8 mouse cellular contexts compared by ENCODE assay signal in genomic region chr6:21852344-21852785, GRCm38 (mm10). TPM values are rescaled to one million over a fixed set of nuclear protein-coding genes. Genes with fewer than 3 reads are reported as not detected.
DNase-seq lines count a peak whose midpoint lies in the region; ATAC-seq and TF ChIP-seq lines count a peak whose summit lies in the region.

Gene Tspan12, minus strand, starts transcription at chr6:21852515.

- TF ChIP-seq EP300 in liver, embryonic 14.5 days (IDR thresholded peaks at IDR 0.05; ENCODE audit: low read depth): no peak

- H3K36me3 ChIP-seq in G1E (replicated peaks): peaks cover 3% of the 10 kb centered on the region
- no peaks in the 10 kb centered on the region for H3K36me3 ChIP-seq in forebrain, postnatal 0 days (ENCODE audit: insufficient read depth)
- H3K36me3 ChIP-seq in hindbrain, embryonic 15.5 days: no peaks in the 10 kb centered on the region
- no peaks in the 10 kb centered on the region for H3K36me3 ChIP-seq in liver, embryonic 14.5 days (replicated peaks; ENCODE audit: control insufficient read depth, insufficient read depth, low read depth)

- peak within 1 kb of the TSS; percentile 77 for H3K4me2 ChIP-seq in forebrain, postnatal 0 days (ENCODE audit: low read depth)
- H3K4me2 ChIP-seq in hindbrain, embryonic 15.5 days: peak within 1 kb of the TSS; percentile 92
- peak within 1 kb of the TSS; percentile 73 for H3K4me2 ChIP-seq in liver, embryonic 14.5 days (ENCODE audit: low read depth)

- H3K9me3 ChIP-seq in G1E (replicated peaks): no peaks in the 10 kb centered on the region
- no peaks in the 10 kb centered on the region for H3K9me3 ChIP-seq in forebrain, postnatal 0 days (ENCODE audit: low read length)
- H3K9me3 ChIP-seq in hindbrain, embryonic 15.5 days: no peaks in the 10 kb centered on the region
- no peaks in the 10 kb centered on the region for H3K9me3 ChIP-seq in liver, embryonic 14.5 days (ENCODE audit: control insufficient read depth, low read length)

- 2% methylated on average over 13 of the region's 13 CpGs for WGBS in forebrain, postnatal 0 days
- 1% methylated on average over 13 of the region's 13 CpGs for WGBS in hindbrain, embryonic 15.5 days
- WGBS in liver, embryonic 14.5 days (ENCODE audit: insufficient replicate concordance): 3% methylated on average over 13 of the region's 13 CpGs

- H3K4me1 ChIP-seq in G1E (ENCODE audit: insufficient read depth, low read depth, low read length): peaks cover 6% of the 10 kb centered on the region
- H3K4me1 ChIP-seq in forebrain, postnatal 0 days (ENCODE audit: insufficient read depth): 0 out of 2 replicates have a peak, but pooled peaks cover 8% of the 10 kb centered on the region
- peaks cover 19% of the 10 kb centered on the region for H3K4me1 ChIP-seq in hindbrain, embryonic 15.5 days (replicated peaks)
- H3K4me1 ChIP-seq in liver, embryonic 14.5 days (replicated peaks; ENCODE audit: control insufficient read depth in 2 of 2, insufficient read depth in 2 of 2, low read length in 1 of 2): peaks cover 0 to 3% of the 10 kb centered on the region in 2 experiments; a peak in 3 of 4 replicates

- DNase-seq in embryo, embryonic 9.5 days (ENCODE audit: extremely low spot score): peak; percentile 84
- DNase-seq in embryo, embryonic 11 days: no peak
- DNase-seq in G1E (ENCODE audit: low spot score): no peak
- DNase-seq in forebrain, postnatal 0 days: no peak
- no peak for DNase-seq in liver, embryonic 14.5 days (ENCODE audit: low read depth in 3 of 3, low spot score in 3 of 3)
- DNase-seq in retina, embryonic 14.5 days (ENCODE audit: low spot score): no peak
- DNase-seq in frontal cortex, postnatal 14 days (ENCODE audit: low spot score in 2 of 2): no peak

- no peak for TF ChIP-seq CTCF in G1E (IDR thresholded peaks at IDR 0.05; ENCODE audit: low read depth, low read length)
- no peak for TF ChIP-seq CTCF in forebrain, postnatal 0 days (IDR thresholded peaks at IDR 0.05; ENCODE audit: low read depth)
- no peak for TF ChIP-seq CTCF in liver, embryonic 14.5 days (IDR thresholded peaks at IDR 0.05; ENCODE audit: low read depth)

- H3K4me3 ChIP-seq in G1E (ENCODE audit: low read depth, low read length): peak within 1 kb of the TSS; percentile 69
- peak within 1 kb of the TSS; percentile 81 for H3K4me3 ChIP-seq in forebrain, postnatal 0 days (ENCODE audit: low read depth, low read length)
- H3K4me3 ChIP-seq in hindbrain, embryonic 15.5 days: peak within 1 kb of the TSS; percentile 97
- H3K4me3 ChIP-seq in liver, embryonic 14.5 days (ENCODE audit: insufficient read depth in 1 of 2, low read depth in 2 of 2, low read length in 2 of 2): peak within 1 kb of the TSS; percentile 50 to 66

- H3K27me3 ChIP-seq in G1E (ENCODE audit: insufficient read depth, low read length): peaks cover 29% of the 10 kb centered on the region
- no peaks in the 10 kb centered on the region for H3K27me3 ChIP-seq in forebrain, postnatal 0 days (ENCODE audit: insufficient read depth, low read length)
- H3K27me3 ChIP-seq in hindbrain, embryonic 15.5 days: no peaks in the 10 kb centered on the region
- H3K27me3 ChIP-seq in liver, embryonic 14.5 days (ENCODE audit: control insufficient read depth, insufficient read depth, low read length): peaks cover 3% of the 10 kb centered on the region

- no peak; the same call in 1 of the 2 replicates for ATAC-seq in G1E (ENCODE audit: extremely low read depth, insufficient number of reproducible peaks, low FRiP score, poor library complexity, severe bottlenecking)
- ATAC-seq in forebrain, postnatal 0 days: no peak
- ATAC-seq in hindbrain, embryonic 15.5 days (ENCODE audit: low FRiP score, low read depth): no peak
- peak; percentile 37 for ATAC-seq in liver, embryonic 14.5 days (ENCODE audit: insufficient read depth)

- peak within 1 kb of the TSS; percentile 66 for H3K27ac ChIP-seq in forebrain, postnatal 0 days (ENCODE audit: low read depth, low read length)
- peak within 1 kb of the TSS; percentile 89 for H3K27ac ChIP-seq in hindbrain, embryonic 15.5 days (replicated peaks)
- no peak within 1 kb of the TSS for H3K27ac ChIP-seq in liver, embryonic 14.5 days

- peak within 1 kb of the TSS; percentile 75 for H3K9ac ChIP-seq in forebrain, postnatal 0 days
- H3K9ac ChIP-seq in hindbrain, embryonic 15.5 days: peak within 1 kb of the TSS; percentile 93
- peak within 1 kb of the TSS; percentile 32; the same call in 1 of the 2 replicates for H3K9ac ChIP-seq in liver, embryonic 14.5 days (replicated peaks)

RNA-seq across cellular contexts. Expression of gene Tspan12, which starts in this region (rescaled TPM):
- total RNA-seq in G1E (2014; fragmentation: Nextera tagmentation) (1.9 TPM in 1 of 2 replicates, not detected in the other), G1E (2017) (1.2 and 1.9 TPM in 2 replicates)
- polyA plus RNA-seq in G1E (2012): 0.08 and 0.10 TPM in 2 replicates
- total RNA-seq in forebrain, postnatal 0 days (2014; rRNA removed): 22.5 and 30.7 TPM in 2 replicates
- polyA plus RNA-seq in forebrain, postnatal 0 days (2015; fragmentation: Nextera tagmentation; extraction: Ambion mirVana): 33.5 and 42.6 TPM in 2 replicates
- polyA plus RNA-seq in hindbrain, embryonic 15.5 days (2015; fragmentation: Nextera tagmentation; extraction: Ambion mirVana): 60.5 and 66.8 TPM in 2 replicates
- 2.8 and 4.3 TPM in 2 replicates for polyA plus RNA-seq in liver, embryonic 14.5 days (2012; rRNA removed)
- 18.3 and 18.9 TPM in 2 replicates for polyA plus RNA-seq in liver, embryonic 14.5 days (2014; fragmentation: Nextera tagmentation; extraction: Ambion mirVana)

Comparison
In these comparisons a context has a peak if more than half of its experiments do, and no peak if none do; other contexts are left out.
1. H3K9ac ChIP-seq: peak in every context shown above with its lines; median percentile 93 in hindbrain, embryonic 15.5 days; 75 in forebrain, postnatal 0 days; 32 in liver, embryonic 14.5 days.